9 mouse cellular contexts compared by ENCODE assay signal in the genomic region with DNA sequence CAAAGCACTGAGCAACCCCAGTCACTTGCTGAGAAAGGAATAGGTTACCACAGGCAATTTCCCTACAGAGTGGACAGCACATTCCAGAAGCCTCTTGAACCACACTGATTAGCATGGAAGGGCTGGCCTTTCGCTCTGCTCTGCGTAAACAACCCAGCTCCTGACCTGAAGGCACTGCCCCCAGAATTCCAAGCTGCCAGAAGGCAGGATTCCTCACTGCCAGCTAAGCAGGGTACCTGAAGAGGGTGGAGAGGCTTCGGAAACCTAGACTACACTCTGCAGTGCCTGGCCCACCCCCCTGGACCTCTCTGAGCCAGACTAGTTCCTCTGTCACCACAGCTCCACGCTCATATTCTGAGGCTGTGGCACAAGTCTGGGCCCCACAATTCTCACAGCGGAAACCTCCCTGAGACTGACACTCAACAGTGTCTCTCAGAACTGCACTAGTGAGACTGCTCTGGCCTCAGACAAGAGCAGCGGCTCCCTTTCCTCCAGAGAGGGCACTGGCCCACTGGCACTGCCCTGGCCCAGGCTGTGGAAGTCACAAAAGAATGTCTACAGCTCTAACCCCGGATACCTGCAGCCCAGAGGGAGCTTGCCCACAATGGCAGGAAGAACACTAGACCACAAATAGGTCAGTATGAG. TPM values are rescaled to one million over a fixed set of nuclear protein-coding genes. Genes with fewer than 3 reads are reported as not detected.
DNase-seq lines count a peak whose midpoint lies in the region; ATAC-seq and TF ChIP-seq lines count a peak whose summit lies in the region.
"Had no signal": no experiment of that assay in that cellular context is flagged by ENCODE, and none has a peak within 500 bp of the region (broad histone marks: within the 10 kb centered on the region; RNA-seq: fewer than 3 reads in every experiment).

No protein-coding gene starts in this region.

- 57% methylated on average over 7 of the region's 7 CpGs for WGBS in thymus, adult 2 months
- WGBS in kidney, adult 2 months: 17% methylated on average over 7 of the region's 7 CpGs
- WGBS in liver, postnatal 0 days (ENCODE audit: insufficient replicate concordance): 53% methylated on average over 7 of the region's 7 CpGs
- WGBS in neural tube, embryonic 15.5 days: 82% methylated on average over 7 of the region's 7 CpGs

- H3K36me3 ChIP-seq in thymus, adult 2 months (ENCODE audit: control insufficient read depth, insufficient read depth, low read length): no peaks in the 10 kb centered on the region
- H3K36me3 ChIP-seq in kidney, adult 2 months (ENCODE audit: control insufficient read depth, insufficient read depth, low read length): no peaks in the 10 kb centered on the region
- no peaks in the 10 kb centered on the region; the same call in 1 of the 2 replicates for H3K36me3 ChIP-seq in liver, postnatal 0 days (replicated peaks; ENCODE audit: insufficient read depth, low read length)
- H3K36me3 ChIP-seq in neural tube, embryonic 15.5 days: no peaks in the 10 kb centered on the region

- TF ChIP-seq CTCF in thymus, adult 2 months (IDR thresholded peaks at IDR 0.05; ENCODE audit: borderline replicate concordance, control insufficient read depth, extremely low read depth, insufficient read depth, low read length, poor library complexity): no peak
- TF ChIP-seq CTCF in kidney, adult 2 months (conservative IDR thresholded peaks at IDR 0.05; ENCODE audit: insufficient read depth, insufficient read length, low read depth, low read length): no peak
- no peak for TF ChIP-seq CTCF in liver, postnatal 0 days (IDR thresholded peaks at IDR 0.05; ENCODE audit: low read depth)

- H3K9ac ChIP-seq in liver, postnatal 0 days (replicated peaks): peak overlapping the region; percentile 30; the same call in 1 of the 2 replicates
- no peak overlapping the region for H3K9ac ChIP-seq in neural tube, embryonic 15.5 days (replicated peaks)

- 0 out of 2 replicates have a peak, but pooled peaks have one; percentile 11 for ATAC-seq in liver, postnatal 0 days
- no peak for ATAC-seq in neural tube, embryonic 15.5 days (ENCODE audit: low FRiP score)

- no peak for TF ChIP-seq EP300 in liver, postnatal 0 days (IDR thresholded peaks at IDR 0.05; ENCODE audit: low read depth)

- no peak for DNase-seq in thymus, adult 2 months
- no peak for DNase-seq in thymus, postnatal 36 days
- DNase-seq in kidney, adult 2 months: peak; percentile 91
- no peak for DNase-seq in liver, postnatal 0 days
- DNase-seq in spleen, postnatal 14 days (ENCODE audit: low spot score in 2 of 2): no peak
- no peak for DNase-seq in layer of hippocampus, adult 11-12 months (ENCODE audit: low spot score)
- no peak for DNase-seq in cerebellum, adult 18-20 months
- DNase-seq: gastrocnemius, postnatal 10 days had no signal

- H3K4me1 ChIP-seq in thymus, adult 2 months (replicated peaks; ENCODE audit: control insufficient read depth, insufficient read depth, low read length): peaks cover 19% of the 10 kb centered on the region
- H3K4me1 ChIP-seq in kidney, adult 2 months (ENCODE audit: control insufficient read depth, insufficient read depth, low read length): peaks cover 64% of the 10 kb centered on the region
- peaks cover 42% of the 10 kb centered on the region for H3K4me1 ChIP-seq in liver, postnatal 0 days (ENCODE audit: insufficient read depth)
- peaks cover 29% of the 10 kb centered on the region for H3K4me1 ChIP-seq in neural tube, embryonic 15.5 days

- no peak overlapping the region for H3K4me2 ChIP-seq in liver, postnatal 0 days (ENCODE audit: low read depth, low read length)
- H3K4me2 ChIP-seq in neural tube, embryonic 15.5 days: no peak overlapping the region

- H3K4me3 ChIP-seq in thymus, adult 2 months (ENCODE audit: control insufficient read depth, insufficient read depth, low read length): no peak overlapping the region
- H3K4me3 ChIP-seq in kidney, adult 2 months (ENCODE audit: insufficient read depth, low read depth, low read length): no peak overlapping the region
- no peak overlapping the region for H3K4me3 ChIP-seq in liver, postnatal 0 days (ENCODE audit: low read depth, low read length)
- no peak overlapping the region for H3K4me3 ChIP-seq in neural tube, embryonic 15.5 days (replicated peaks)

- H3K9me3 ChIP-seq in liver, postnatal 0 days (ENCODE audit: low read length): no peaks in the 10 kb centered on the region
- no peaks in the 10 kb centered on the region for H3K9me3 ChIP-seq in neural tube, embryonic 15.5 days (replicated peaks)

- no peak for TF ChIP-seq POLR2A in thymus, adult 2 months (IDR thresholded peaks at IDR 0.05; ENCODE audit: control insufficient read depth, extremely low read depth, insufficient read depth, low read length, poor library complexity)
- no peak for TF ChIP-seq POLR2A in kidney, adult 2 months (IDR thresholded peaks at IDR 0.05; ENCODE audit: low read depth, low read length)

- peak overlapping the region; percentile 40; the same call in 1 of the 2 replicates for H3K27ac ChIP-seq in thymus, adult 2 months (ENCODE audit: control insufficient read depth, insufficient read depth, low read length)
- peak overlapping the region; percentile 95 for H3K27ac ChIP-seq in kidney, adult 2 months (ENCODE audit: insufficient read depth, low read depth, low read length)
- peak overlapping the region; percentile 13 for H3K27ac ChIP-seq in liver, postnatal 0 days (ENCODE audit: low read depth)
- H3K27ac ChIP-seq in neural tube, embryonic 15.5 days (replicated peaks): no peak overlapping the region

- no peaks in the 10 kb centered on the region for H3K27me3 ChIP-seq in thymus, adult 2 months (ENCODE audit: control insufficient read depth, insufficient read depth, low read length)
- no peaks in the 10 kb centered on the region for H3K27me3 ChIP-seq in kidney, adult 2 months (replicated peaks; ENCODE audit: control insufficient read depth, insufficient read depth, low read length)
- no peaks in the 10 kb centered on the region for H3K27me3 ChIP-seq in liver, postnatal 0 days (ENCODE audit: insufficient read depth, low read length)
- H3K27me3 ChIP-seq in neural tube, embryonic 15.5 days (replicated peaks): peaks cover 6% of the 10 kb centered on the region; the same call in 1 of the 2 replicates

RNA-seq across cellular contexts. Expression of a gene that starts 24.5 kb away (rescaled TPM):
- polyA plus RNA-seq in thymus, adult 2 months (2012; rRNA removed): 93.6 and 106 TPM in 2 replicates
- polyA plus RNA-seq in kidney, adult 2 months (2012; rRNA removed): 102 and 121 TPM in 2 replicates
- polyA plus RNA-seq in liver, postnatal 0 days (2015; fragmentation: Nextera tagmentation; extraction: Ambion mirVana): 2.6 and 3.4 TPM in 2 replicates
- polyA plus RNA-seq in neural tube, embryonic 15.5 days (2015; fragmentation: Nextera tagmentation; extraction: Ambion mirVana): 2.1 and 5.1 TPM in 2 replicates

RNA-seq across cellular contexts. Expression of a gene that starts 41.2 kb away (rescaled TPM):
- 136 and 210 TPM in 2 replicates for polyA plus RNA-seq in thymus, adult 2 months (2012; rRNA removed)
- polyA plus RNA-seq in kidney, adult 2 months (2012; rRNA removed): 7.1 and 8.6 TPM in 2 replicates
- polyA plus RNA-seq in liver, postnatal 0 days (2015; fragmentation: Nextera tagmentation; extraction: Ambion mirVana): 19.8 and 23.7 TPM in 2 replicates
- polyA plus RNA-seq in neural tube, embryonic 15.5 days (2015; fragmentation: Nextera tagmentation; extraction: Ambion mirVana): 6.8 and 15.4 TPM in 2 replicates

RNA-seq across cellular contexts. Expression of a gene that starts 50.1 kb away (rescaled TPM):
- 119 and 136 TPM in 2 replicates for polyA plus RNA-seq in thymus, adult 2 months (2012; rRNA removed)
- 177 and 190 TPM in 2 replicates for polyA plus RNA-seq in kidney, adult 2 months (2012; rRNA removed)
- polyA plus RNA-seq in liver, postnatal 0 days (2015; fragmentation: Nextera tagmentation; extraction: Ambion mirVana): 223 and 249 TPM in 2 replicates
- polyA plus RNA-seq in neural tube, embryonic 15.5 days (2015; fragmentation: Nextera tagmentation; extraction: Ambion mirVana): 189 and 207 TPM in 2 replicates

RNA-seq across cellular contexts. Expression of a gene that starts 50.7 kb away (rescaled TPM):
- 118 and 136 TPM in 2 replicates for polyA plus RNA-seq in thymus, adult 2 months (2012; rRNA removed)
- polyA plus RNA-seq in kidney, adult 2 months (2012; rRNA removed): 16.8 and 21.1 TPM in 2 replicates
- polyA plus RNA-seq in liver, postnatal 0 days (2015; fragmentation: Nextera tagmentation; extraction: Ambion mirVana): 17.8 and 20.9 TPM in 2 replicates
- 66.2 and 80.2 TPM in 2 replicates for polyA plus RNA-seq in neural tube, embryonic 15.5 days (2015; fragmentation: Nextera tagmentation; extraction: Ambion mirVana)

RNA-seq across cellular contexts. Expression of a gene that starts 50.8 kb away (rescaled TPM):
- 273 and 296 TPM in 2 replicates for polyA plus RNA-seq in thymus, adult 2 months (2012; rRNA removed)
- 64.4 and 64.5 TPM in 2 replicates for polyA plus RNA-seq in kidney, adult 2 months (2012; rRNA removed)
- 18.5 and 18.9 TPM in 2 replicates for polyA plus RNA-seq in liver, postnatal 0 days (2015; fragmentation: Nextera tagmentation; extraction: Ambion mirVana)
- polyA plus RNA-seq in neural tube, embryonic 15.5 days (2015; fragmentation: Nextera tagmentation; extraction: Ambion mirVana): 34.9 and 36.8 TPM in 2 replicates

Comparison
In these comparisons a context has a peak if more than half of its experiments do, and no peak if none do; other contexts are left out.
1. RNA of a gene that starts 24.5 kb away (polyA plus RNA-seq): 102 to 121 TPM in kidney, adult 2 months and 93.6 to 106 TPM in thymus, adult 2 months; 2.6 to 3.4 TPM in liver, postnatal 0 days and 2.1 to 5.1 TPM in neural tube, embryonic 15.5 days; every median in the first group is over 10 times any median in the second.